Mouse (Mus musculus): ENCODE data around the gene Galnt14. TPM values are rescaled to one million over a fixed set of nuclear protein-coding genes. Genes with fewer than 3 reads are reported as not detected.

Galnt14 gene
- polyA plus RNA-seq, 1 experiment from 2014 or later = 0.10 TPM

DNA sequence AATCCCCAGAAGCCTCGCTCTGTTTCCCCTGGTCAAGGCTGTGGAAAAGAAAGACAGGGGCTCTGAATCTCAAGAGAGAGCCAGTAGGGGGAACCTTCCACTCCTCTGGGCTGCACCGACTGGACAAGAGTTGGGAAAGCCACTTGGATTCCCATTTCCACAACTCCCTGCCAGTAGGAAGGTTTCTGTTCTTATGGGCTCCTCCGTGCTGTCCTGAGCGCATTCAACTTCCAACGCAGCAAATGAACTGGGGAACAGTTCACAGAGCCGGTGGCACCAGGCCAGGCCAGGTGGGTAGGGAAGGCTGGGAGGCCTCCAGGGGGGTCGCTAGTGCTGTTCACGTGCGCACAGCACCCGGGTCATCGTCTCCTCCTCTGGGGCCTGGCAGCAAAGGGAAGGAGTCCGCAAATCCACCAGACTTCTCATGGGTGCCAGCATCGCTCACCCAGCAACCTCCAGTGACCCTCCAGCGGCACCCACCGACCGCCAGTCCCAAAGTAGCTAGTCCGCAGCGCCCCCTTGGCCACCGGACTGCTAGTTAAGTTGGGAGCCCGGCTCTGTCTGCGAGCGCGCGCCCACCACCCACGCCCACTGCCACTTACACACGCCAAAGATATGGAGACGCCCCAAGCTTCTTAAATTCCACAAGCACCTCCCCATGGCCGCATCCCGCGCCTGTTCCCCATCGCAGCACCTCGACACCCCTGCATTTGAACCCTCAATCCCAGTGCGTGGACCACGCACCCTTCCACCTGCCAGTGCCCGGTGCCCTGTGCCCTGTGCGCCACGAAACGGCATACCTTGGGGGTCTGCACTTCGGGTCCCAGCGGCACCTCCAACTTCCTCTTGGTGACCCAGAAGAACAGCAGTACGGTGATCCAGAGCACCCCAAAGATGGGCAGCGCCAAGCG lies 867 bp downstream of the Galnt14 start:
- Histone ChIP-seq H3K9me3 (ENCODE audit: control insufficient read depth, low read length) (no peaks in the 10 kb centered on the region), H3K27me3 (ENCODE audit: control insufficient read depth, insufficient read depth, low read depth, low read length) (peaks cover 40% of the 10 kb centered on the region), H3K4me3 (ENCODE audit: low read length) (peak overlapping the region; percentile 56), H3K4me2 (ENCODE audit: low read depth, low read length) (peak overlapping the region; percentile 93), H3K36me3 (ENCODE audit: control insufficient read depth, insufficient read depth, low read length) (no peaks in the 10 kb centered on the region), H3K27ac (ENCODE audit: low read length) (no peak overlapping the region), H3K9ac (ENCODE audit: low read length) (no peak overlapping the region), H3K4me1 (replicated peaks; ENCODE audit: control insufficient read depth, insufficient read depth, low read length) (peaks cover 7% of the 10 kb centered on the region)
- ATAC-seq (ENCODE audit: low read depth) = no peak
- 3% methylated on average over 43 of the region's 43 CpGs for WGBS

- 85% methylated on average over 6 of the region's 6 CpGs for WGBS
- Histone ChIP-seq H3K9me3 (ENCODE audit: control insufficient read depth, low read length) (no peaks in the 10 kb centered on the region), H3K27me3 (ENCODE audit: control insufficient read depth, insufficient read depth, low read depth, low read length) (peaks cover 38% of the 10 kb centered on the region), H3K4me3 (ENCODE audit: low read length) (no peak overlapping the region), H3K9ac (ENCODE audit: low read length) (no peak overlapping the region), H3K4me1 (replicated peaks; ENCODE audit: control insufficient read depth, insufficient read depth, low read length) (peaks cover 7% of the 10 kb centered on the region), H3K27ac (ENCODE audit: low read length) (no peak overlapping the region), H3K4me2 (ENCODE audit: low read depth, low read length) (no peak overlapping the region), H3K36me3 (ENCODE audit: control insufficient read depth, insufficient read depth, low read length) (no peaks in the 10 kb centered on the region)
- ATAC-seq (ENCODE audit: low read depth) = no peak
These were observed 1.8 kb downstream of the Galnt14 start for GRCm38 (mm10) chr17:73708451-73708850.

GRCm38 (mm10) chr17:73703571-73703970 lies 6.7 kb downstream of the Galnt14 start:
- Histone ChIP-seq H3K4me1 (replicated peaks; ENCODE audit: control insufficient read depth, insufficient read depth, low read length) (no peaks in the 10 kb centered on the region), H3K27ac (ENCODE audit: low read length) (no peak overlapping the region), H3K4me2 (ENCODE audit: low read depth, low read length) (no peak overlapping the region), H3K4me3 (ENCODE audit: low read length) (no peak overlapping the region), H3K27me3 (ENCODE audit: control insufficient read depth, insufficient read depth, low read depth, low read length) (peaks cover 2% of the 10 kb centered on the region), H3K9me3 (ENCODE audit: control insufficient read depth, low read length) (no peaks in the 10 kb centered on the region), H3K9ac (ENCODE audit: low read length) (no peak overlapping the region), H3K36me3 (ENCODE audit: control insufficient read depth, insufficient read depth, low read length) (no peaks in the 10 kb centered on the region)
- no peak for ATAC-seq (ENCODE audit: low read depth)

DNA sequence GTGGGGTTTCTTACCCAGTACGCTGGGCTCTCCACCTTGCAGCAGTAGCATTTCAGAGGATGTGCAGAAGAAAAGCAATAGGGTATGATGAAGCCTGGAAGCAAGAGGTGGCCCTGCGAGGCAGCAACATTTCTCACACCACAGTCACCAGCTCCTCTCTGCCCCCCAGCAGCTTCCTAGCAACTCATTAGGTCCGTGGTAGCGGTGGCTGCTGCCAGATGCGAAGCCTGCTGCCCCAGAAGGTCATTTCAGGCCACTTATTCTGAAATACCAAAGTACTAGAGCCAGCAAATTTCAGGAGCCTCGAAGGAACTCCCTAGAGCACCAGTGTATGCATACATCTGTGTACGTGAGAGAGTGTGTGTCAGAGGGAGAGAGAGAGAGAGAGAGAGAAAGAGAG lies 9.2 kb downstream of the Galnt14 start:
- no peaks in the 10 kb centered on the region for H3K27me3 ChIP-seq (ENCODE audit: control insufficient read depth, insufficient read depth, low read depth, low read length)
- no peaks in the 10 kb centered on the region for H3K9me3 ChIP-seq (ENCODE audit: control insufficient read depth, low read length)
- no peaks in the 10 kb centered on the region for H3K4me1 ChIP-seq (replicated peaks; ENCODE audit: control insufficient read depth, insufficient read depth, low read length)
- H3K9ac ChIP-seq (ENCODE audit: low read length) = no peak overlapping the region
- 22% methylated on average over 7 of the region's 7 CpGs for WGBS
- ATAC-seq (ENCODE audit: low read depth) = no peak
- no peak overlapping the region for H3K4me2 ChIP-seq (ENCODE audit: low read depth, low read length)
- H3K27ac ChIP-seq (ENCODE audit: low read length) = no peak overlapping the region
- H3K4me3 ChIP-seq (ENCODE audit: low read length) = no peak overlapping the region
- H3K36me3 ChIP-seq (ENCODE audit: control insufficient read depth, insufficient read depth, low read length) = no peaks in the 10 kb centered on the region

DNA sequence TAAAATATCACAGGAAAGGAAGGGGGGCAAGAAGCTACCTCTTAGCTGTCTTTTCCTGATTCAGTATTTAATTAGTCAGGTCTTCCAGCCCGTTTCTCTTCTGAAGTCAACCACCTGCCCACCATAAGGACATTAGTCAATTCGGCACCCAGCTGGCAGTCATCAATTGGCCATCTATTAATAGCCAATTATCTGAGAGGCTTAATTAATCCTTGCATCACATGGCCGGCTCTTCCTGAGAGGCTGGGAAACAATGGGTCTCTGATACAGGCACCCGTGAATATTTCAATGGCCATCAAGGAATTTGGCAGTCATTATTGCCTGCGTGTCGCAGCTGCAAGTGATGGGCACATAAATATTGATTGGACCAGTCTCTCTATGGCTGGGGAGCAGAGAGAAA lies 10.4 kb downstream of the Galnt14 start:
- no peak for ATAC-seq (ENCODE audit: low read depth)
- 57% methylated on average over 6 of the region's 6 CpGs for WGBS
- no peak overlapping the region for H3K4me2 ChIP-seq (ENCODE audit: low read depth, low read length)
- H3K4me3 ChIP-seq (ENCODE audit: low read length) = no peak overlapping the region
- H3K4me1 ChIP-seq (replicated peaks; ENCODE audit: control insufficient read depth, insufficient read depth, low read length) = no peaks in the 10 kb centered on the region
- H3K9me3 ChIP-seq (ENCODE audit: control insufficient read depth, low read length) = no peaks in the 10 kb centered on the region
- no peak overlapping the region for H3K9ac ChIP-seq (ENCODE audit: low read length)
- no peak overlapping the region for H3K27ac ChIP-seq (ENCODE audit: low read length)
- H3K27me3 ChIP-seq (ENCODE audit: control insufficient read depth, insufficient read depth, low read depth, low read length) = no peaks in the 10 kb centered on the region
- no peaks in the 10 kb centered on the region for H3K36me3 ChIP-seq (ENCODE audit: control insufficient read depth, insufficient read depth, low read length)

DNA sequence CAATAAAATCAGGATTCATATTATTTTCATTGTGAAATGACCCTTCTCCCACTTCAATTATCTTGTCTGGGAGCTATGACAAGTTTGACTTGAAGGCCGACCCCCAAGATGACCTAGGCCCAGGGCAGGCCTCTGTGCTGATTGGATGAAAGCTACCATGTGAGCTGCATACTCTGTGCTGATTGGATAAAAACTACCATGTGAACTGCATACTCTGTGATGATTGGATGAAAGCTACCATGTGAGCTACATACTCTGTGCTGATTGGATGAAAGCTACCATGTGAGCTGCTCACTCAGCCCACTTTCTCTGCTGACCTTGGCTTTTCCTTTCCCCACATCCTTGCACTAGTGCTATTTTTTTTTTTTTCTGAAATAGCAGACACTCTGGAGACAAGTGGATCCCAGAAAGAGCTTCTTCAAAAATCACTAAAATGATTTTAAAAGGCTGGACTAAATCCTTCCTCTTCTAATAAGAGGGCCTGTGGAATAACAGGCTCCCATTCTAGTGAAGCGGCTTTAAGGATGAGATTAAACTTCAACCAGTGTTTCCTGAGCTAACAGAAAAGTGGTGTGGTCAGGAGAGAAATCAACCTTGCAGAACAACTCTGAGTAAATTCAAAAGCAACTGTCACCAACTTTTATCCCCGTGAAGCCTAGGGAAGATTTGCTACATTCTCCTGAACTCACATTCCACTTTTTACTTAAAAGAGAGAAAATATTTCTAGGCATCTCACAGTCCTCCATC lies 15.9 kb downstream of the Galnt14 start:
- 71% methylated on average over 3 of the region's 3 CpGs for WGBS
- no peaks in the 10 kb centered on the region for H3K9me3 ChIP-seq (ENCODE audit: control insufficient read depth, low read length)
- H3K36me3 ChIP-seq (ENCODE audit: control insufficient read depth, insufficient read depth, low read length) = no peaks in the 10 kb centered on the region
- no peak overlapping the region for H3K4me2 ChIP-seq (ENCODE audit: low read depth, low read length)
- no peak for ATAC-seq (ENCODE audit: low read depth)
- H3K4me3 ChIP-seq (ENCODE audit: low read length) = no peak overlapping the region
- no peaks in the 10 kb centered on the region for H3K4me1 ChIP-seq (replicated peaks; ENCODE audit: control insufficient read depth, insufficient read depth, low read length)
- H3K27me3 ChIP-seq (ENCODE audit: control insufficient read depth, insufficient read depth, low read depth, low read length) = no peaks in the 10 kb centered on the region
- no peak overlapping the region for H3K9ac ChIP-seq (ENCODE audit: low read length)
- H3K27ac ChIP-seq (ENCODE audit: low read length) = no peak overlapping the region

DNA sequence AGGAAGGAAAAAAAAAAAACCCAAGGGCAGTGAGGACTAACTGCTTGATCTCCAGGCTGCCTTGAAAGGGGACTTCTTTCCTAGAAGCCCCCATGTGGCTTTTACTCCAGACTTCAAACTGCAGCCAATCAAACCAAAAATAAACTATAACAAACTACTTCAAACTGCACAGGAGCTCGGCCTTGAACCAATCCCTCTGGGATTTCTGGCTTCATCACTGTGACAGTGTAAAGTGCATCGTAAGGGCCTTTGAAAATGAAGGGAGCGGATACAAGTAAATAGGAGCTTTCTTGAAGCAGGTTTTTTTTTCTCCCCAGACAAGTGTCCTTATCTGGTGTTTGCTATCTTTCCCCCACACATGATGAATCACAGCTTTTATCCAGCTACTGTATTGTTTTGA lies 22.0 kb downstream of the Galnt14 start:
- WGBS = 60% methylated on average over 3 of the region's 3 CpGs
- no peaks in the 10 kb centered on the region for H3K27me3 ChIP-seq (ENCODE audit: control insufficient read depth, insufficient read depth, low read depth, low read length)
- no peak overlapping the region for H3K4me2 ChIP-seq (ENCODE audit: low read depth, low read length)

GRCm38 (mm10) chr17:73686292-73686691 lies 24.0 kb downstream of the Galnt14 start:
- Histone ChIP-seq H3K27ac (ENCODE audit: low read length) (no peak overlapping the region), H3K4me3 (ENCODE audit: low read length) (no peak overlapping the region), H3K9me3 (ENCODE audit: control insufficient read depth, low read length) (no peaks in the 10 kb centered on the region), H3K36me3 (ENCODE audit: control insufficient read depth, insufficient read depth, low read length) (no peaks in the 10 kb centered on the region), H3K4me1 (replicated peaks; ENCODE audit: control insufficient read depth, insufficient read depth, low read length) (no peaks in the 10 kb centered on the region), H3K4me2 (ENCODE audit: low read depth, low read length) (no peak overlapping the region), H3K9ac (ENCODE audit: low read length) (no peak overlapping the region), H3K27me3 (ENCODE audit: control insufficient read depth, insufficient read depth, low read depth, low read length) (no peaks in the 10 kb centered on the region)
- 75% methylated on average over 8 of the region's 8 CpGs for WGBS
- ATAC-seq (ENCODE audit: low read depth) = no peak

More for the DNA sequence above, 22.0 kb downstream of the Galnt14 start:
- no peak for ATAC-seq (ENCODE audit: low read depth)
- Histone ChIP-seq H3K36me3 (ENCODE audit: control insufficient read depth, insufficient read depth, low read length) (no peaks in the 10 kb centered on the region), H3K9me3 (ENCODE audit: control insufficient read depth, low read length) (no peaks in the 10 kb centered on the region), H3K4me3 (ENCODE audit: low read length) (no peak overlapping the region), H3K4me1 (replicated peaks; ENCODE audit: control insufficient read depth, insufficient read depth, low read length) (no peaks in the 10 kb centered on the region), H3K9ac (ENCODE audit: low read length) (no peak overlapping the region), H3K27ac (ENCODE audit: low read length) (no peak overlapping the region)

DNA sequence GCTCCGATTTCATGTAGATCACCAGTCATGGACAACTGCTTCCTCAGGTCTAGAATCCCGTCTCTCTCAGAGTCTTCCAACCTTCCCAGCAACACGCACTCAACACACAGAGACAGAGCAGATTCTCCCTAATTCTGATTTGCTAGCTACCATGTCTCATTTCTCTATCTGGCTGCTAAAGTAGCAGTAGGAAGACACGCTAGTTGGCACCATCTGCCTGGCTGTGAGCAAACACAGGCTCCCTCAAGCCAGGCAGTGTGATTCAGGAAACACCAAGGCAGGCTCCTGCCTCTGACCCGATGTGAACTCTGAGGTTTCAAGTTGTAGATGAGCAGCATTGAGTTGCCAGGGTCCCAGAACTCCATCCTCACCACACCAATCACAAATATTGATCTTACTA lies 25.5 kb downstream of the Galnt14 start:
- Histone ChIP-seq H3K4me1 (replicated peaks; ENCODE audit: control insufficient read depth, insufficient read depth, low read length) (no peaks in the 10 kb centered on the region), H3K4me2 (ENCODE audit: low read depth, low read length) (no peak overlapping the region), H3K27me3 (ENCODE audit: control insufficient read depth, insufficient read depth, low read depth, low read length) (no peaks in the 10 kb centered on the region), H3K36me3 (ENCODE audit: control insufficient read depth, insufficient read depth, low read length) (no peaks in the 10 kb centered on the region), H3K4me3 (ENCODE audit: low read length) (no peak overlapping the region), H3K9ac (ENCODE audit: low read length) (no peak overlapping the region), H3K27ac (ENCODE audit: low read length) (no peak overlapping the region), H3K9me3 (ENCODE audit: control insufficient read depth, low read length) (no peaks in the 10 kb centered on the region)
- ATAC-seq (ENCODE audit: low read depth) = no peak
- WGBS = 58% methylated on average over 5 of the region's 5 CpGs
